ENCODE assay signal across 8 mouse cellular contexts in genomic region chr1:88705799-88706198, GRCm38 (mm10). TPM values are rescaled to one million over a fixed set of nuclear protein-coding genes. Genes with fewer than 3 reads are reported as not detected.
DNase-seq lines count a peak whose midpoint lies in the region; ATAC-seq and TF ChIP-seq lines count a peak whose summit lies in the region.

No protein-coding gene starts in this region.

- TF ChIP-seq CTCF in bone marrow macrophage, adult 2 months (IDR thresholded peaks at IDR 0.05; ENCODE audit: low read depth, low read length), result peak; percentile 94
- peak; percentile 96 for TF ChIP-seq CTCF in embryonic fibroblast, embryonic 13.5 days (IDR thresholded peaks at IDR 0.05; ENCODE audit: borderline replicate concordance, insufficient read depth, low read length)
- TF ChIP-seq CTCF in kidney, postnatal 0 days (IDR thresholded peaks at IDR 0.05; ENCODE audit: low read depth), result peak; percentile 100

- DNase-seq in B cell, adult 2 months, result peak; percentile 89
- peak; percentile 95 for DNase-seq in kidney, postnatal 0 days (ENCODE audit: low spot score)
- DNase-seq in liver, embryonic 11.5 days (ENCODE audit: low spot score), result peak; percentile 75
- peak; percentile 93 for DNase-seq in neural tube, embryonic 10.5 days (ENCODE audit: extremely low spot score, low spot score)

- H3K27ac ChIP-seq in bone marrow macrophage, adult 2 months (ENCODE audit: insufficient read depth, low read depth, low read length), result no peak overlapping the region
- no peak overlapping the region for H3K27ac ChIP-seq in embryonic fibroblast, embryonic 13.5 days (ENCODE audit: insufficient read depth, low read length)
- no peak overlapping the region for H3K27ac ChIP-seq in heart, embryonic 13.5 days (replicated peaks)
- H3K27ac ChIP-seq in kidney, postnatal 0 days, result no peak overlapping the region
- H3K27ac ChIP-seq in liver, embryonic 11.5 days (ENCODE audit: low read depth, low read length), result no peak overlapping the region
- H3K27ac ChIP-seq in stomach, embryonic 15.5 days, result no peak overlapping the region

- no peaks in the 10 kb centered on the region for H3K27me3 ChIP-seq in heart, embryonic 13.5 days (replicated peaks)
- H3K27me3 ChIP-seq in kidney, postnatal 0 days (ENCODE audit: insufficient read depth, low read length), result no peaks in the 10 kb centered on the region
- peaks cover 21% of the 10 kb centered on the region for H3K27me3 ChIP-seq in liver, embryonic 11.5 days (replicated peaks; ENCODE audit: control insufficient read depth, insufficient read depth, low read length)
- no peaks in the 10 kb centered on the region for H3K27me3 ChIP-seq in stomach, embryonic 15.5 days (replicated peaks)

- 0 out of 2 replicates have a peak, but pooled peaks have one; percentile 18 for TF ChIP-seq POLR2A in bone marrow macrophage, adult 2 months (IDR thresholded peaks at IDR 0.05; ENCODE audit: borderline replicate concordance, low read depth, low read length)
- no peak for TF ChIP-seq POLR2A in embryonic fibroblast, embryonic 13.5 days (IDR thresholded peaks at IDR 0.05; ENCODE audit: low read depth, low read length)

- no peak overlapping the region for H3K4me3 ChIP-seq in bone marrow macrophage, adult 2 months (ENCODE audit: insufficient read depth, low read length)
- H3K4me3 ChIP-seq in embryonic fibroblast, embryonic 13.5 days (ENCODE audit: insufficient read depth, low read length), result no peak overlapping the region
- no peak overlapping the region for H3K4me3 ChIP-seq in heart, embryonic 13.5 days
- no peak overlapping the region for H3K4me3 ChIP-seq in kidney, postnatal 0 days (replicated peaks; ENCODE audit: low read depth, low read length)
- no peak overlapping the region for H3K4me3 ChIP-seq in liver, embryonic 11.5 days (ENCODE audit: low read depth, low read length)
- H3K4me3 ChIP-seq in stomach, embryonic 15.5 days (replicated peaks), result no peak overlapping the region

- H3K9ac ChIP-seq in heart, embryonic 13.5 days, result no peak overlapping the region
- H3K9ac ChIP-seq in kidney, postnatal 0 days (ENCODE audit: low read depth, low read length), result no peak overlapping the region
- no peak overlapping the region for H3K9ac ChIP-seq in liver, embryonic 11.5 days (ENCODE audit: low read depth, low read length)
- H3K9ac ChIP-seq in stomach, embryonic 15.5 days, result no peak overlapping the region

- no peaks in the 10 kb centered on the region for H3K36me3 ChIP-seq in heart, embryonic 13.5 days
- no peaks in the 10 kb centered on the region for H3K36me3 ChIP-seq in kidney, postnatal 0 days (ENCODE audit: insufficient read depth, low read length)
- H3K36me3 ChIP-seq in liver, embryonic 11.5 days (ENCODE audit: control insufficient read depth, insufficient read depth, low read length), result no peaks in the 10 kb centered on the region
- no peaks in the 10 kb centered on the region for H3K36me3 ChIP-seq in stomach, embryonic 15.5 days

- no peak for ATAC-seq in heart, embryonic 13.5 days (ENCODE audit: extremely low read depth, insufficient number of reproducible peaks, low FRiP score, low TSS enrichment)
- ATAC-seq in kidney, postnatal 0 days (replicated peaks; ENCODE audit: low FRiP score, low read depth), result peak; percentile 65
- ATAC-seq in liver, embryonic 11.5 days (replicated peaks; ENCODE audit: low FRiP score), result peak; percentile 48; the same call in 1 of the 2 replicates
- peak; percentile 59; the same call in 1 of the 2 replicates for ATAC-seq in stomach, embryonic 15.5 days (ENCODE audit: insufficient read depth, low FRiP score, low read depth)

- H3K4me2 ChIP-seq in heart, embryonic 13.5 days, result peak overlapping the region; percentile 43
- H3K4me2 ChIP-seq in kidney, postnatal 0 days (ENCODE audit: low read length), result no peak overlapping the region
- H3K4me2 ChIP-seq in liver, embryonic 11.5 days, result no peak overlapping the region
- no peak overlapping the region for H3K4me2 ChIP-seq in stomach, embryonic 15.5 days

- WGBS in heart, embryonic 13.5 days, result 2% methylated on average over 15 of the region's 15 CpGs
- WGBS in kidney, postnatal 0 days, result under 1% methylated on average over 15 of the region's 15 CpGs
- 2% methylated on average over 15 of the region's 15 CpGs for WGBS in liver, embryonic 11.5 days
- 2% methylated on average over 15 of the region's 15 CpGs for WGBS in stomach, embryonic 15.5 days

- no peaks in the 10 kb centered on the region for H3K9me3 ChIP-seq in heart, embryonic 13.5 days
- no peaks in the 10 kb centered on the region for H3K9me3 ChIP-seq in kidney, postnatal 0 days (replicated peaks; ENCODE audit: low read length)
- H3K9me3 ChIP-seq in liver, embryonic 11.5 days (ENCODE audit: control insufficient read depth, low read length), result no peaks in the 10 kb centered on the region
- no peaks in the 10 kb centered on the region for H3K9me3 ChIP-seq in stomach, embryonic 15.5 days

- peaks cover 4% of the 10 kb centered on the region for H3K4me1 ChIP-seq in bone marrow macrophage, adult 2 months (ENCODE audit: control insufficient read depth, insufficient read depth, low read length)
- no peaks in the 10 kb centered on the region for H3K4me1 ChIP-seq in embryonic fibroblast, embryonic 13.5 days (ENCODE audit: control insufficient read depth, insufficient read depth, low read length)
- peaks cover 12% of the 10 kb centered on the region for H3K4me1 ChIP-seq in heart, embryonic 13.5 days
- no peaks in the 10 kb centered on the region for H3K4me1 ChIP-seq in kidney, postnatal 0 days (replicated peaks; ENCODE audit: insufficient read depth, low read length)
- no peaks in the 10 kb centered on the region; the same call in 1 of the 2 replicates for H3K4me1 ChIP-seq in liver, embryonic 11.5 days (replicated peaks; ENCODE audit: control insufficient read depth, insufficient read depth, low read length)
- peaks cover 9% of the 10 kb centered on the region; the same call in 1 of the 2 replicates for H3K4me1 ChIP-seq in stomach, embryonic 15.5 days

RNA-seq across cellular contexts. Expression of gene Arl4c, which starts 3.8 kb away (rescaled TPM):
- polyA plus RNA-seq in bone marrow macrophage, adult 2 months (2012; ENCODE audit: insufficient read depth, insufficient read length, missing spikeins), result 146 and 151 TPM in 2 replicates
- 36.4 and 60.3 TPM in 2 replicates for polyA plus RNA-seq in embryonic fibroblast, embryonic 13.5 days (2011; ENCODE audit: insufficient read length, low read depth, missing spikeins)
- polyA plus RNA-seq in heart, embryonic 13.5 days (2015; fragmentation: Nextera tagmentation; extraction: Ambion mirVana), result 6.6 and 7.6 TPM in 2 replicates
- 29.1 and 30.6 TPM in 2 replicates for polyA plus RNA-seq in kidney, postnatal 0 days (2015; fragmentation: Nextera tagmentation; extraction: Ambion mirVana)
- 1.7 and 1.9 TPM in 2 replicates for polyA plus RNA-seq in liver, embryonic 11.5 days (2014; fragmentation: Nextera tagmentation; extraction: Ambion mirVana)
- 10.5 and 11.8 TPM in 2 replicates for polyA plus RNA-seq in stomach, embryonic 15.5 days (2015; fragmentation: Nextera tagmentation; extraction: Ambion mirVana)
